Mouse (Mus musculus) G1E-ER4 (cell line): ENCODE results near the gene Med16. TPM values are rescaled to one million over a fixed set of nuclear protein-coding genes. Genes with fewer than 3 reads are reported as not detected.

Experiments
- GATA1 ChIP-seq: IDR thresholded peaks from one replicate; pipeline ENCODE4 v1.8.0; 2012; ENCODE audit warnings: low read length, inconsistent platforms
- polyA plus RNA-seq: library from polyadenylated mRNA; stranded (reverse); fragments of >175 nt; gene quantifications from 2 replicates; pipeline ENCODE4 v1.2.3, GENCODE M21; 2012

Gene Med16
- polyA plus RNA-seq, 1 experiment = 64.2 TPM

DNA sequence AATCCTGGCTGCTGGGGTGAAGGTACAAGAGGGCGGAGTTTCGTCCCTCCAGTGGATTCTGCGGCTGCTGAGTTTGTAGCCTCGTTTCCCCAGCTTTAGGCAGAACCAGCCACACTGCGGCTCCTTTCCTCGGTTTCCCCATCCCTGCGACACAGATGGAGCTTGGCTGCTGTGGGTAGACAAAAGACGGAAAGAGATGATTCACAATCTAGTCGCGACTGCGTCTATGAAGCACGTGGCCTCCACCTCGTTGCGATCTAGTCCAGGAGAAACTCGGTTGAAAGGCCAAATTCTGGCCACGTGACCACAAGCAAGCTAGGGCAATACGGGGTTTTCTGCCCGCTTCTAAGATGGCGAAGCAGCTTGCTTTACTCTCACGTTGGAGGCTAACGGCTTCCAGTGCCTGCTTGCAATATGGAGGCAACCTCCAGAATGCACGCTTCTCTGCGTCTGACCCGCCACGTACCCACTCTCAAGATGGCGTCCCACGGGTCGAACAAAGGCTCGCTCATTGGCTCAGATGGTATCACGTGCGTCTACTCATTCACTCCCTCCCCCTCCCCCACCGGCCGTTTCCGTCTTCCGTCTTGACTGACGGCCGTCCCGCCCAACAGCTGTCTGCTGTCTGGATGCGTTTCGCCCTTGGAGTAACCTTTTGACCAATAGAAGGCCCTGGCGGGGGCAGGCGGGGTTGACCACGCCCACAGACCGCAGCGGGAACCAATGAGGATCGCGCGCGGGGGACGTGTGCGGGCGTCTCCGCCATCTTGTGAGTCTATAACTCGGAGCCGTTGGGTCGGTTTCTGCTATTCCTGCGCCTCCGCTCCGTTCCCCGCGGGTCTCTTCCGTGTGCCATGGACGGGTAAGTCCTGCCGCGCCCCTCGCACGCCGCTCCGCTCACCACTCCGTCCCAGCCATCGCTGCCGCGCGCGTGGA is 54.6 kb downstream of the Med16 start, which contains the start of gene Ptbp1:
Ptbp1 (plus strand) TSS at position 568 of the 936 bp plus-strand sequence.
- TF ChIP-seq GATA1 = no peak

DNA sequence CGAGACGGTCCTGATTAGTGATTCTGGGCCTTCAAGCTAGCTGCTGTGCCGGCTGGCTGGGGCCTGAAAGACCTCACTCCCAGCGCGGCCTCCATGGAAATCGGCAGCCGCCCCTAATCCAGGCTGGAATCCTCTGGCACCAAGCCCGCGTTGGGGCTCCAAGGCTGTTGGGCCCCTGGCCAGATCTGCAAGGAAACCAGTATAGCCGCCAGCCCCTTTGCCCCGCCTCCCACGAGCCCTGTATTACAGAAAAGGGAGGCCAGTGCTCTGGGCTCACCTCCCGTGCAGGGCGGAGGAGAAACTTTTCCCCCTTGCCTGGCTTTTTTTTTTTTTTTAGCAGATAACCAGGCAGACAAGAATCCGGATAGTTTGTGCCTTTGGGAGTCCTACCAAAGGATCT is 55.3 kb downstream of the Med16 start:
- TF ChIP-seq GATA1 = no peak

DNA sequence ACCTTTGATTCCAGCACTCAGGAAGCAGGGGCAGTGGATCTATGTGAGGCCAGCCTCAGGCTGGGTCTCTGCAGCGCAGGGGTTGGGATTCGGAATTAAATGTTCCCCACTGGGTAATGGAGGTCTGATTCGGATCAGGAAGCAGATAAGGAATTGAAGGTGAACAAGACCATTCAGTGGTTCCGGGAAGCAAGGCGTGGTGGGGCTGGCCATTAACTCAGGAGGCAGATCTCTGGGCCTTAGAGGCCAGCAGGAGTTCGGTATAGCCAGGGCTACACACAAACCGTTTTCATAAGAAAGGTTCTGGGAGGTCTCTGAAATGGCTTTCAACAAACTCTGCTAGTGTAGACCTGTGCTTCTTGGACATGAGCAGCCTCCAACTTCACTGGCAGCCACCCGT is 55.9 kb downstream of the Med16 start:
- TF ChIP-seq GATA1 = no peak

DNA sequence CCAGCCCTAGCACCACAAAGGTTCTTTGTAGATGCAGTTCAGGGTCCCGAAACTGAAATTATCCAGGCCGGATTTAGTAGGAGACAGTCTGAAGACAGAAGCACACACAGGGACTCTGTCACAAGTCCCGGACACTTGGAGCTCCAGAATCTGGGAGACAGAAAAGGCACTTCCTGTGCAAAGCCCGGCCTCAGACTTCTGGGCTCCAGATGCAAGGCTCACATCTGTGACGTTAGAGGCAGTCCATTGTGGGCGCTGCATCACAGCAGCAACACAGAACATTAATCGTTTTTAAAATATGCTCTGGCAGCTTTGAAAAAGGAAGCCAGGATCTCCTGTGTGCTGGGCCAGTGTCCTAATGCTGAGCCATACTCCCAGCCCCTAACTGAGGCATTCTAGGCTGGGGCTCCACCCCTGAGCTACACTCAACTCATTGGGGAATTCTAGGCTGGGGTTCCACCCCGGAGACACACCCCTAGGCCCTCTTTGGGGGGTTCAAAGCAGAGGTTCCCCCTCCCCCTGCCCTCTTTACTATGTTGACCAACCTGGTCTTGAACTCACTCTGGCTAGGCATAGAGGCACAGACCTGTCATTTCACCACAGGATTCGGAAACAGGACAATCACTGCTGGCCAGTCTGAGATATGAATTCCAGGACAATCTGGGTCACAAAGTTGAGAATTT is 56.5 kb downstream of the Med16 start:
- no peak for TF ChIP-seq GATA1

DNA sequence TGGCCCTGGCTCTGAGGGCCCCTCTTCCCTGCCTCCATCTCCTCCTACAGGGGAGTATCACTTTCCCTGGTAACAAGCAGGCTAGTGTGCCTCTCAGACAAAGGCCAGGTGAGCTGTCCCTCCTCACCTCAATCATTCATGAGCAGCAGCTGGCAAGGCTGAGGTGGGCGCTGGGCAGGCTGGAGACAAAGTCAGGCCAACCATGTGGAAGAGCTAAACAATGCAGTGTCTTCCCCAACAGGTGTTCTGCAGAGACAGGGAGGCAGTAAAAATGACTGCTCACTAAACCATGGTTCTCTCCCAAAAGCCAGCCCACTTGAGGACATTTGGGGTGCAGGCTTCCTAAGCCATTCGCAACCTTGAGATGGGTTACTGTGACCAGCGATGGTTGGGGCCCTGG is 57.1 kb downstream of the Med16 start:
- no peak for TF ChIP-seq GATA1

DNA sequence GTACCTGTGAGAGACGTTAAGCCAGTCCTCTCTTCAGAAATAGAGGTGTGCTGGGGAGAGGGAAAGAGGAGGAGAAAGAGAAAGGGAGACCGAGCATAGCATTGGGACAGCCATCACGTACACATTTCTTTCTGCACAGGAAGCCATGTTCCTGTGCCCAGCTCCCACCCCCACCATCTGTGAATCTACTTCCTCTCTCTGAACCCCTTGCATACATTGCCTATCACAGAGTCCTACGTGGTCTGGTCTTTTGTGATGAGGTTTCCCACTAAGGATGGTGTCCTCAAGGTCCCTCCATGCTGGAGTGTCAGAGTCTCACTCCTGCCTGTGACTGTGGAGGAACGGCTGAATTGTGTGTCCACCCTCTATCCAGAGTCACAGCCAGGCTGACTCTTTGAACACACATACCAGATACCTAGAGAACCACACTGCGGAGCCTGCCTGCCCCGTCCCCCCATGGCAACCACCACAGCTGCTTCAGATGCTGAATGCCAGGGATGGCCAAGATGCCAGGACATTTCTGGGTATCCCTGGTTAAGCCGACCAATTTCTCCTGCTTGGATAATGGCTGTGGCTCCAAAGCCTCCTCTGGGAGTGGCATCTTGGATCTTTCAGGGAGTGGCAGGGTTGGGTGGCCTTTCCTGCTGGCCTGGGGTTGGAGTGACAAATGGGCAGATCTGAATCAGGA is 58.6 kb downstream of the Med16 start:
- no peak for TF ChIP-seq GATA1

DNA sequence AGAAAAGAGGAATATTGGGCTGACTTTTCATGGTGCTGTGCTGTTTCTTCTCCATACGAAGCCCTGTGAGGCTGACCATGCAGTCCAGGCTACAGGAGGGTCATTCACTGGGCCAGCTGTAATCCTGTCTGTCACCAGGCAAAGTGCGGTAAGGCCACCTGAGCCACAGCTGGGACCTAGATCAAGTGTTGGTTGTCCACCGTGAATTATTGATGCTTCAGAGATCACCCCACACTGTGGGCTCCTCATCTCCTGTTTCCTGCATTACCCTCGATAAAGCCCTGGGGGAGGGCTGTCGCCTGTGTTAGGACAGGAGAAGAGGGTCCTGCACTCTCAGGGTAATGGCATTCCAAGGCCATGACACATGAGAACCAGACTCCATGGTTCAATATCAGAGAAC is 62.2 kb downstream of the Med16 start:
- TF ChIP-seq GATA1 = no peak

Other genes starting within 250 kb of the Med16 start
- gene Madcam1, start 244.4 kb downstream of the Med16 start, polyA plus RNA-seq = not detected in 2 replicates
- gene Tpgs1, start 239.6 kb downstream of the Med16 start, polyA plus RNA-seq = 119 and 126 TPM in 2 replicates
- 540 and 646 TPM in 2 replicates for gene Cdc34, start 226.7 kb downstream of the Med16 start, polyA plus RNA-seq
- 0.25 and 0.30 TPM in 2 replicates for gene Gzmm, start 219.9 kb downstream of the Med16 start, polyA plus RNA-seq
- gene Bsg, start 204.4 kb downstream of the Med16 start, polyA plus RNA-seq = 834 and 1,207 TPM in 2 replicates
- gene Hcn2, start 192.3 kb downstream of the Med16 start, polyA plus RNA-seq = 0.49 and 0.78 TPM in 2 replicates
- 52.0 and 53.1 TPM in 2 replicates for gene Polrmt, start 162.3 kb downstream of the Med16 start, polyA plus RNA-seq
- not detected in 2 replicates for gene Fgf22, start 153.8 kb downstream of the Med16 start, polyA plus RNA-seq
- gene Rnf126, start 142.0 kb downstream of the Med16 start, polyA plus RNA-seq = 373 and 414 TPM in 2 replicates
- 0.06 and 0.11 TPM in 2 replicates for gene Fstl3, start 131.7 kb downstream of the Med16 start, polyA plus RNA-seq
- not detected in 2 replicates for gene Prss57, start 118.0 kb downstream of the Med16 start, polyA plus RNA-seq
- gene Palm, start 115.4 kb downstream of the Med16 start, polyA plus RNA-seq = 0.82 and 1.2 TPM in 2 replicates
- gene Misp, start 87.9 kb downstream of the Med16 start, polyA plus RNA-seq = not detected in 2 replicates
- 1,266 and 1,318 TPM in 2 replicates for gene Ptbp1, start 54.5 kb downstream of the Med16 start, polyA plus RNA-seq
- 0.38 TPM in 1 of 2 replicates, not detected in the other for gene Prtn3, start 34.4 kb downstream of the Med16 start, polyA plus RNA-seq
- not detected in 2 replicates for gene Plppr3, start 34.3 kb downstream of the Med16 start, polyA plus RNA-seq
- not detected in 2 replicates for gene Elane, start 22.7 kb downstream of the Med16 start, polyA plus RNA-seq
- gene Cfd, start 18.1 kb downstream of the Med16 start, polyA plus RNA-seq = not detected in 2 replicates
- gene Gm26602, start 1.9 kb upstream of the Med16 start, polyA plus RNA-seq = not detected in 2 replicates
- gene Kiss1r, start 8.0 kb upstream of the Med16 start, polyA plus RNA-seq = 0.53 and 0.82 TPM in 2 replicates
- gene R3hdm4, start 12.3 kb upstream of the Med16 start, polyA plus RNA-seq = 229 and 234 TPM in 2 replicates
- gene Arid3a, start 18.1 kb upstream of the Med16 start, polyA plus RNA-seq = 99.9 and 103 TPM in 2 replicates
- 85.4 and 95.5 TPM in 2 replicates for gene Wdr18, start 51.2 kb upstream of the Med16 start, polyA plus RNA-seq
- 0.05 and 0.08 TPM in 2 replicates for gene Grin3b, start 61.8 kb upstream of the Med16 start, polyA plus RNA-seq
- 308 and 394 TPM in 2 replicates for gene Tmem259, start 75.4 kb upstream of the Med16 start, polyA plus RNA-seq
- 11.4 and 12.4 TPM in 2 replicates for gene Cnn2, start 79.7 kb upstream of the Med16 start, polyA plus RNA-seq
- 23.5 and 25.3 TPM in 2 replicates for gene Abca7, start 87.6 kb upstream of the Med16 start, polyA plus RNA-seq
- gene Arhgap45, start 107.7 kb upstream of the Med16 start, polyA plus RNA-seq = 160 and 189 TPM in 2 replicates
- 180 and 263 TPM in 2 replicates for gene Polr2e, start 130.9 kb upstream of the Med16 start, polyA plus RNA-seq
- 1,603 and 2,372 TPM in 2 replicates for gene Gpx4, start 138.2 kb upstream of the Med16 start, polyA plus RNA-seq
- 41.3 and 41.5 TPM in 2 replicates for gene Sbno2, start 196.6 kb upstream of the Med16 start, polyA plus RNA-seq
- gene Stk11, start 206.9 kb upstream of the Med16 start, polyA plus RNA-seq = 140 and 143 TPM in 2 replicates
- gene Atp5d, start 229.7 kb upstream of the Med16 start, polyA plus RNA-seq = 1,550 and 1,866 TPM in 2 replicates
- gene Cbarp, start 231.9 kb upstream of the Med16 start, polyA plus RNA-seq = 53.6 and 59.0 TPM in 2 replicates
- 227 and 254 TPM in 2 replicates for gene Midn, start 239.3 kb upstream of the Med16 start, polyA plus RNA-seq